Mouse (Mus musculus) heart, embryonic 10.5 days (tissue): Measurements from ENCODE around the gene Cldn2. TPM values are rescaled to one million over a fixed set of nuclear protein-coding genes. Genes with fewer than 3 reads are reported as not detected.
A peak's percentile ranks its signal among the peaks of the same experiment; 100 is the strongest.
"Not testable (repeated sequence)": the region's sequence is repeated elsewhere in the genome, so short reads cannot be mapped to it uniquely, and the experiment has no call there.

ENCODE experiments used
- DNase-seq: peaks from one replicate; pipeline ENCODE4 v3.0.0-alpha.2; 2017; ENCODE audit warnings: low spot score
- H3K27ac ChIP-seq: fragments of 300-500 bp; sonication (generic); 2 replicates; pipeline ENCODE4 v1.5.1; 2016; ENCODE audit warnings: mild to moderate bottlenecking
- H3K27me3 ChIP-seq: fragments of 300-500 bp; sonication (generic); 2 replicates; pipeline ENCODE4 v1.6.1; 2016; ENCODE audit warnings: mild to moderate bottlenecking; ENCODE audit not compliant: poor library complexity, insufficient read depth, severe bottlenecking
- H3K36me3 ChIP-seq: fragments of 300-500 bp; sonication (generic); 2 replicates; pipeline ENCODE4 v1.6.1; 2016; ENCODE audit warnings: mild to moderate bottlenecking, moderate library complexity
- H3K4me1 ChIP-seq: fragments of 300-500 bp; sonication (generic); 2 replicates; pipeline ENCODE4 v1.6.1; 2016; ENCODE audit warnings: mild to moderate bottlenecking
- H3K4me3 ChIP-seq: fragments of 300-500 bp; sonication (generic); 2 replicates; pipeline ENCODE4 v1.5.1; 2016; ENCODE audit warnings: mild to moderate bottlenecking, moderate library complexity
- H3K9me3 ChIP-seq: fragments of 300-500 bp; sonication (generic); 2 replicates; pipeline ENCODE4 v1.6.1; 2016; ENCODE audit warnings: mild to moderate bottlenecking, moderate library complexity
- WGBS: fragments of 180-500 bp; shearing (Covaris S2); methylation state at CpG from one replicate; pipeline ENCODE4 v1.1.7; 2016; 5-methylcytosine and 5-hydroxymethylcytosine counted together
- polyA plus RNA-seq: library from polyadenylated mRNA; unstranded; fragments of >200 nt; fragmentation: Nextera tagmentation; extraction: Ambion mirVana; gene quantifications from 2 replicates; pipeline ENCODE4 v1.2.1, GENCODE M21; 2016

Gene Cldn2
- 0.30 TPM in 1 of 2 replicates, not detected in the other for polyA plus RNA-seq

DNA sequence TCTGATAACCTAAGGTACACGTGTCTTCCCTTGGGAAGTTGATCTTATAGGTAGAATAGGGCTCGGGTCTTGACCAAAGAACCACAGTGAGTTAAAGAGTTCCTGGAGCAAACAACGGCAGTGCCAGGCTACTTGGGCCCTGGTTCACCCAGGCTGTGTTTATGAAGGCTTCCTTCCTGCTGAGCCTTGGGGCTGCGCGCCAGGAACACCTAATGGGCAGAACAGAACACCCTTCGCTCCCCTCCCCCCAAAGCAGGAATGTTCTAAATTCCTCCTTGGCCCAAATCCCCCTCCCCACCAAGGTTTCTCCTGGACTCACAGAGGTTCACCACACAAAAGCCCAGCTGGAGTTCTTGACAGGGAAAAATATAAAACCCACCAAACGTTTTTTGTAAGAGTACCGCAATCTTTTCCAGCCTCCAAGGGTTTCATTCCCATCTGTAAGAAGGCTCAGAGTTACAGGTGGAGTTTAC is at the start of gene Cldn2:
Gene Cldn2 (plus strand): TSS at position 423 of the 473 bp plus-strand sequence.
- no peaks in the 10 kb centered on the region for H3K4me1 ChIP-seq
- H3K27ac ChIP-seq, result no peak within 1 kb of the TSS
- peaks cover 9% of the 10 kb centered on the region; the same call in 1 of the 2 replicates for H3K27me3 ChIP-seq
- no peak within 1 kb of the TSS for H3K4me3 ChIP-seq
- no peak for DNase-seq
- WGBS, result 60% methylated on average over 8 of the region's 8 CpGs
- H3K36me3 ChIP-seq, result no peaks in the 10 kb centered on the region
- H3K9me3 ChIP-seq, result no peaks in the 10 kb centered on the region

DNA sequence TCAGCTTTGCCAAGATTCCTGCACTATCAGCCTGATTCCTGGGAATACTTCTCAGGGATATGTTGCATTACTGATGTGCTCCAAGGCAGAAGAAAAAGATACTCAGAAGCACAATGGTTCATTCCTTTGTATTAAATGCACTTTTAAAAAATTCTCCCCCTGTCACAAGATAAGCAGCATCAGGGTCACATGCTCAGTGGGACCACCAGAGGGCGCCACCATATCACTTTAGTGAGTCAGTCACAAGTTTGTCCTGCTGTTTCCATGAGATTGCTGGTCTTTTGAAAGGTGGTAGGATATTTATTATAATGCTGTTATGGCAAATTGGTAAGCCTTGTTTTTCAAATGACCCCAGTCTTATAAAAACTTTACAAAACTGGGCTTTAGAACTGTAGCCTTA is 48.8 kb upstream of the Cldn2 start:
- no peaks in the 10 kb centered on the region for H3K9me3 ChIP-seq
- no peak for DNase-seq
- no peak overlapping the region for H3K27ac ChIP-seq
- 0% methylated on average over 1 of the region's 1 CpGs for WGBS
- no peaks in the 10 kb centered on the region for H3K27me3 ChIP-seq
- no peaks in the 10 kb centered on the region for H3K4me1 ChIP-seq
- peaks cover 7% of the 10 kb centered on the region; the same call in 1 of the 2 replicates for H3K36me3 ChIP-seq
- H3K4me3 ChIP-seq, result no peak overlapping the region

GRCm38 (mm10) chrX:139758634-139759033 is 42.0 kb upstream of the Cldn2 start:
- not testable (repeated sequence) for DNase-seq, H3K27me3 ChIP-seq, H3K4me1 ChIP-seq, H3K9me3 ChIP-seq, H3K4me3 ChIP-seq, H3K27ac ChIP-seq, H3K36me3 ChIP-seq
- 75% methylated on average over 3 of the region's 3 CpGs for WGBS

GRCm38 (mm10) chrX:139762546-139762945 is 38.1 kb upstream of the Cldn2 start:
- H3K9me3 ChIP-seq, result no peaks in the 10 kb centered on the region
- no peak overlapping the region for H3K27ac ChIP-seq
- no peaks in the 10 kb centered on the region for H3K36me3 ChIP-seq
- H3K4me3 ChIP-seq, result no peak overlapping the region
- DNase-seq, result no peak
- no peaks in the 10 kb centered on the region for H3K4me1 ChIP-seq
- 89% methylated on average over 2 of the region's 2 CpGs for WGBS
- H3K27me3 ChIP-seq, result no peaks in the 10 kb centered on the region

DNA sequence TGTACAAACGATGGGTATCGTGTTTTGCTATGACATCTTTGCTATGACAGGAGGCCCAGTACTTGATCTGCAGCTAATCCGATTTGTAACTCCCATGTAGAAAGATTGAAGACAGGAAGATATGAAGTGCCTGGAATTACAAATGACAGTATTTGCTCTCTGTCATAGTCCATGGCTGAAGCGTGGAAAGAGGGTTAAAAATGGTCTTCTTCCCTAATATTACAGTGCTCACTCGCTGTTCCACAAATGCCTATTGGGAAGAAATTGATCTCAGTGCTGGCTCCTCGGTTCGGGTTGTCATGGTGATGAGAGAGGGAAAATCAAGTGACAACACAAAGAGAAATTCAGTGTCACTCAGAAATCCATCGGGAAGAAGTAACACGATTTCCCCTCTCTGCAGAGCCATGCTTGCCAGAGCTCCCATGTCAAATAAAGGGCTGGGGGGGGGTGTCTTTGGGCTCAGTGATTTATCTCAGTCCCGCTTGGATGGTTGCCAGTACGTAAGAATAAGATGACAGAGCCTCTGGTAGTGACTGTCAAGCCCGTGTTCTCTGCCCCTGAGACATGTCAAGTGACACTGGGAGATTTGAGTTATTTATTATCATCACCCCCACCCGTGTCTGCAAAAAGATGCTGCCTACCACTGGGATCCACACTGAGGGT is 30.5 kb upstream of the Cldn2 start:
- no peaks in the 10 kb centered on the region; the same call in 1 of the 2 replicates for H3K4me1 ChIP-seq
- no peak for DNase-seq

DNA sequence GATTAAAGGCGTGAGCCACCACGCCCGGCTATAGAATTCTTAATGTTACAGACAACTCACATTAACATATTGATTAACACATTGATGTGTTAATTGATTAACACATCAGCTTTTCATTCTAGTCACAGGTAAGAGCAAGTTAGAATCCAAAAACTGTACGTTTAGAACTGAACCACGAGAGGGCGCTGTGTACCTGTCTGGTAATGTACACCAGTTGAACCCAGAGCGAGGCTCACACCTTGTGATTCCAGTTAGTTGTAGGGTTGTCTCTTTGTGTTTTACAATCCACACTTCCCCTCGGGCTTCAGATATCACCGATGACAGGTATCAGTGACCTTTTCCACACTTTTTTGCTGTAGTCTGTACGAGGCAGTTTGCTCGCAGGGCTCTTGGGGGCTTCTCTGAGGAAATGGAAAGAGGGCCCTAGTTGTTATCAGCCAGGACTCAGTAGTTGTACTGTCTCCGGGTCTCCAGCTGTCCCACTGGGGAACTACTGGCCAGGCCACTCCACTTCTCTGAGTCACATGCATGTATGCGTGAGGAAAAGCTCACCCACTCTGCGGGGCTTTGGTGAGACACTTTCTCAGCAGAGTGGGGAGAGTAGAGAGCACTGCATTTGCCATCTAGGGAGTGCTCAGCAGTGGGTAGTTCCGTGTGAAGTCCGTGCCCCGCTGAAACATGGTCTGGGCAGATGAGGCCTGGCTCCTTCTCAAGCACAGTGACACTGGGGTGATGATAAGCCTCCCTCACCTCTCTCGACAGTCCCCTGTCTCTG is 26.1 kb upstream of the Cldn2 start:
- DNase-seq, result peak; percentile 81
- 29% methylated on average over 18 of the region's 18 CpGs for whole genome bisulfite sequencing
- H3K27ac ChIP-seq, result no peak overlapping the region
- peaks cover 8% of the 10 kb centered on the region; the same call in 1 of the 2 replicates for H3K27me3 ChIP-seq
- H3K4me1 ChIP-seq, result no peaks in the 10 kb centered on the region; the same call in 1 of the 2 replicates
- peak overlapping the region; percentile 20; the same call in 1 of the 2 replicates for H3K4me3 ChIP-seq
- H3K9me3 ChIP-seq, result no peaks in the 10 kb centered on the region
- no peaks in the 10 kb centered on the region for H3K36me3 ChIP-seq

More for the DNA sequence above, 30.5 kb upstream of the Cldn2 start:
- WGBS, result 73% methylated on average over 13 of the region's 13 CpGs
- H3K36me3 ChIP-seq, result no peaks in the 10 kb centered on the region
- no peaks in the 10 kb centered on the region for H3K9me3 ChIP-seq
- no peak overlapping the region for H3K4me3 ChIP-seq
- no peak overlapping the region for H3K27ac ChIP-seq
- H3K27me3 ChIP-seq, result peaks cover 4% of the 10 kb centered on the region; the same call in 1 of the 2 replicates

- H3K27ac ChIP-seq, result no peak overlapping the region
- no peaks in the 10 kb centered on the region for H3K9me3 ChIP-seq
- 56% methylated on average over 7 of the region's 7 CpGs for WGBS
- peaks cover 13% of the 10 kb centered on the region; the same call in 1 of the 2 replicates for H3K27me3 ChIP-seq
- no peak overlapping the region for H3K4me3 ChIP-seq
- H3K4me1 ChIP-seq, result no peaks in the 10 kb centered on the region; the same call in 1 of the 2 replicates
- H3K36me3 ChIP-seq, result no peaks in the 10 kb centered on the region
- DNase-seq, result no peak
Observed at GRCm38 (mm10) chrX:139775084-139775612, 25.5 kb upstream of the Cldn2 start.

DNA sequence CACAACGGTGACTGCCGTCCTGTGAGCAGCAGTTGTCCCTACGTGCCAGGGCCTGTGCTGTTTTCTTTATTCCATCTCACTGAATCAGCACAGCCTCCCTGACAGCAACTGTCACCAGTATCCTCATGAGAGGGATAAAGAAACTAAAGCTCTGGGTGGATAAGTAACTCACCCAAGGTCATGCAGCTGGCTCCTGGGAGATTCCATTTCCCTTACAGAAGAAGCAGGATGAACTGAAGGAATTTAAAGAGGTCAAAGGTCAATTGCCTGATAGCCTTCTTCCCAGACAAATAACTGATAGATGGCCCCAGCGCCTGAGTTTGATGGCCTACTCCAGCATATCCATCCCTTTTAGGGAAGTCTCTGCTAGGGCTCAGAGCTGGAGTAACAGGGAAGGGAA is 23.3 kb upstream of the Cldn2 start:
- Histone ChIP-seq H3K9me3 (no peaks in the 10 kb centered on the region), H3K4me1 (peaks cover 9% of the 10 kb centered on the region; the same call in 1 of the 2 replicates), H3K36me3 (no peaks in the 10 kb centered on the region), H3K27ac (no peak overlapping the region), H3K27me3 (peaks cover 21% of the 10 kb centered on the region), H3K4me3 (no peak overlapping the region)
- no peak for DNase-seq
- 43% methylated on average over 4 of the region's 4 CpGs for WGBS

GRCm38 (mm10) chrX:139778886-139779285 is 21.7 kb upstream of the Cldn2 start:
- Histone ChIP-seq H3K4me3 (no peak overlapping the region), H3K4me1 (peaks cover 9% of the 10 kb centered on the region; the same call in 1 of the 2 replicates), H3K9me3 (no peaks in the 10 kb centered on the region), H3K27me3 (peaks cover 23% of the 10 kb centered on the region), H3K36me3 (no peaks in the 10 kb centered on the region), H3K27ac (no peak overlapping the region)
- 62% methylated on average over 1 of the region's 1 CpGs for WGBS
- no peak for DNase-seq

GRCm38 (mm10) chrX:139779401-139779800 is 21.2 kb upstream of the Cldn2 start:
- Histone ChIP-seq H3K4me1 (peaks cover 9% of the 10 kb centered on the region; the same call in 1 of the 2 replicates), H3K9me3 (no peaks in the 10 kb centered on the region), H3K27ac (no peak overlapping the region), H3K36me3 (no peaks in the 10 kb centered on the region), H3K4me3 (no peak overlapping the region), H3K27me3 (peaks cover 23% of the 10 kb centered on the region)
- no peak for DNase-seq
- 73% methylated on average over 5 of the region's 5 CpGs for WGBS

GRCm38 (mm10) chrX:139780988-139781387 is 19.6 kb upstream of the Cldn2 start:
- WGBS, result 20% methylated on average over 3 of the region's 3 CpGs
- no peak overlapping the region for H3K27ac ChIP-seq
- H3K4me3 ChIP-seq, result no peak overlapping the region
- no peaks in the 10 kb centered on the region for H3K9me3 ChIP-seq
- H3K27me3 ChIP-seq, result peaks cover 16% of the 10 kb centered on the region
- DNase-seq, result no peak
- H3K36me3 ChIP-seq, result no peaks in the 10 kb centered on the region
- H3K4me1 ChIP-seq, result peaks cover 9% of the 10 kb centered on the region; the same call in 1 of the 2 replicates

DNA sequence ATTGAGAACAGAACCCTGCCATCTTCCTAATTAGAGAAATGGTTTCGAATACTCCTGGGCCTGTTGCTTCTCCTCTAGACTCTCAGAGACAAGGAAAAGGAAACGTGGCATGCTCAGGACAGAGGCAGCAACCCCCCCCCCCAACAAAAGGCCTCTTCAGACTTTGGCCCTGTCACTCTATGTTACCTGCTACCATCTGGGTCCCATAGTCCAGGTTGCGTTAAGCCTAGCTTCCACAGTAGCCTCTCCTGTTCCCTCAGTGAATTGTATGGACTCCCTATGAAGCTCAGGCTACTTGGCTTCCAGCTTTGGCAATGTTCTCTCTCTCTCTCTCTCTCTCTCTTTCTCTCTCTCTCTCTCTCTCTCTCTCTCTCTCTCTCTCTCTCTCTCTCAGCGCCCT is 19.1 kb upstream of the Cldn2 start:
- no peak for DNase-seq
- H3K4me3 ChIP-seq, result no peak overlapping the region
- H3K27me3 ChIP-seq, result peaks cover 16% of the 10 kb centered on the region
- no peaks in the 10 kb centered on the region for H3K36me3 ChIP-seq
- peaks cover 9% of the 10 kb centered on the region; the same call in 1 of the 2 replicates for H3K4me1 ChIP-seq
- no peaks in the 10 kb centered on the region for H3K9me3 ChIP-seq
- no peak overlapping the region for H3K27ac ChIP-seq
- 63% methylated on average over 4 of the region's 4 CpGs for WGBS
